Mouse (Mus musculus) kidney, embryonic 16.5 days (tissue): Measurements from ENCODE around the gene Ano10. TPM values are rescaled to one million over a fixed set of nuclear protein-coding genes. Genes with fewer than 3 reads are reported as not detected.

ENCODE experiments used
- ATAC-seq: fragments of 200-750 bp; cut with Nextera tagmentation; 2 replicates; pipeline ENCODE4 v1.8.0; 2017; ENCODE audit warnings: moderate TSS enrichment; ENCODE audit not compliant: low FRiP score, low TSS enrichment
- H3K27ac ChIP-seq: fragments of 300-500 bp; sonication (generic); 2 replicates; pipeline ENCODE4 v1.5.1; 2014; ENCODE audit warnings: low read length
- H3K27me3 ChIP-seq: fragments of 300-500 bp; sonication (generic); 2 replicates; pipeline ENCODE4 v1.6.1; 2014; ENCODE audit warnings: low read length, control low read depth, mixed read lengths; ENCODE audit not compliant: insufficient read depth
- H3K36me3 ChIP-seq: fragments of 300-500 bp; sonication (generic); 2 replicates; pipeline ENCODE4 v1.6.1; 2014; ENCODE audit warnings: low read length, control low read depth, mixed read lengths; ENCODE audit not compliant: insufficient read depth
- H3K4me1 ChIP-seq: fragments of 300-500 bp; sonication (generic); 2 replicates; pipeline ENCODE4 v1.6.1; 2014; ENCODE audit warnings: low read length, control low read depth, mixed read lengths; ENCODE audit not compliant: insufficient read depth
- H3K4me2 ChIP-seq: fragments of 300-500 bp; sonication (generic); replicated peaks from 2 replicates; pipeline ENCODE4 v1.6.1; 2014; ENCODE audit warnings: low read depth, low read length
- H3K4me3 ChIP-seq: fragments of 300-500 bp; sonication (generic); 2 replicates; pipeline ENCODE4 v1.5.1; 2014; ENCODE audit warnings: mild to moderate bottlenecking, low read length
- H3K9ac ChIP-seq: fragments of 300-500 bp; sonication (generic); replicated peaks from 2 replicates; pipeline ENCODE4 v1.6.1; 2014; ENCODE audit warnings: low read length
- H3K9me3 ChIP-seq: fragments of 300-500 bp; sonication (generic); 2 replicates; pipeline ENCODE4 v1.6.1; 2016; ENCODE audit warnings: low read length, control low read depth
- WGBS: fragments of 180-500 bp; shearing (Covaris S2); extraction: QIAGEN DNeasy Blood & Tissue Kit; methylation state at CpG from one replicate; pipeline ENCODE4 v1.1.7; 2014; 5-methylcytosine and 5-hydroxymethylcytosine counted together
- polyA plus RNA-seq: library from polyadenylated mRNA; unstranded; fragments of >200 nt; fragmentation: Nextera tagmentation; extraction: Ambion mirVana; gene quantifications from 2 replicates; pipeline ENCODE4 v1.2.1, GENCODE M21; 2015

Gene Ano10
- polyA plus RNA-seq, 1 experiment from 2014 or later = 39.6 TPM

- Histone ChIP-seq H3K9ac (no peak overlapping the region), H3K4me3 (no peak overlapping the region), H3K4me2 (no peak overlapping the region), H3K36me3 (no peaks in the 10 kb centered on the region), H3K27me3 (no peaks in the 10 kb centered on the region), H3K4me1 (no peaks in the 10 kb centered on the region), H3K27ac (no peak overlapping the region), H3K9me3 (no peaks in the 10 kb centered on the region)
- ATAC-seq = no peak
- 67% methylated on average over 2 of the region's 2 CpGs for WGBS
These were observed 74.3 kb downstream of the Ano10 start for GRCm38 (mm10) chr9:122219934-122220333.

DNA sequence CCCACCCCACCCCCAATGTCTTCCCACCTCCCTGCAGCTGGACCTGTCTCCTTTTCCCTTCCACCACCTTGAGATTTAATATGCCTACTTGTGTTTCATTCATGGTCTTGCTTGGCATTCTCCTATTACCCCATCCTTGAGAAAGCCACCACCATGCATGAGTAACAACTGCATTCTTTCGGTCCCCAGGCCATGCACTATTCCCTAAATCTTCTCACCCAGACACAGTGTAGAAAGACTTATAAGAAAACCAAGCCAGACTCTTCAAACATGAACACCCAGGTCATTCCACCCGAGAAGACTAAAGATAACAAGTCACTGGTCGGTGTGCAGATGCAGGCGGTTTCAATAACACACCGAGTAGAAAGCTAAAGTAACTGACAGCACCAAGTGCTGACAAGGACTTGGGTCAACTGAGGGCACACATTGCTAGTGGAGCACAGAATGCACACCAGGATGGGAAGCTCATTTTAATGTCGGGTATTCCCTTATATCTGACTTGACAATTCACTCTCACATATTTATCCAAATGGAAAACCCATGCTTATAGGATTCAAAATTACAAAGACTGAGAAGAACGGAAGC lies 77.2 kb downstream of the Ano10 start:
- H3K36me3 ChIP-seq = no peaks in the 10 kb centered on the region
- H3K4me3 ChIP-seq = no peak overlapping the region
- no peak for ATAC-seq
- H3K4me1 ChIP-seq = no peaks in the 10 kb centered on the region
- no peaks in the 10 kb centered on the region for H3K9me3 ChIP-seq
- no peaks in the 10 kb centered on the region for H3K27me3 ChIP-seq
- H3K9ac ChIP-seq = no peak overlapping the region
- H3K4me2 ChIP-seq = no peak overlapping the region
- 33% methylated on average over 7 of the region's 7 CpGs for WGBS
- no peak overlapping the region for H3K27ac ChIP-seq

- no peaks in the 10 kb centered on the region for H3K27me3 ChIP-seq
- no peak overlapping the region for H3K4me2 ChIP-seq
- no peak overlapping the region for H3K4me3 ChIP-seq
- ATAC-seq = no peak
- no peak overlapping the region for H3K27ac ChIP-seq
- no peaks in the 10 kb centered on the region for H3K9me3 ChIP-seq
- no peaks in the 10 kb centered on the region for H3K36me3 ChIP-seq
- H3K4me1 ChIP-seq = no peaks in the 10 kb centered on the region
- no peak overlapping the region for H3K9ac ChIP-seq
These were observed 79.1 kb downstream of the Ano10 start for GRCm38 (mm10) chr9:122215118-122215517.

GRCm38 (mm10) chr9:122208311-122208710 lies 85.9 kb downstream of the Ano10 start:
- ATAC-seq = no peak
- WGBS = 79% methylated on average over 4 of the region's 4 CpGs

DNA sequence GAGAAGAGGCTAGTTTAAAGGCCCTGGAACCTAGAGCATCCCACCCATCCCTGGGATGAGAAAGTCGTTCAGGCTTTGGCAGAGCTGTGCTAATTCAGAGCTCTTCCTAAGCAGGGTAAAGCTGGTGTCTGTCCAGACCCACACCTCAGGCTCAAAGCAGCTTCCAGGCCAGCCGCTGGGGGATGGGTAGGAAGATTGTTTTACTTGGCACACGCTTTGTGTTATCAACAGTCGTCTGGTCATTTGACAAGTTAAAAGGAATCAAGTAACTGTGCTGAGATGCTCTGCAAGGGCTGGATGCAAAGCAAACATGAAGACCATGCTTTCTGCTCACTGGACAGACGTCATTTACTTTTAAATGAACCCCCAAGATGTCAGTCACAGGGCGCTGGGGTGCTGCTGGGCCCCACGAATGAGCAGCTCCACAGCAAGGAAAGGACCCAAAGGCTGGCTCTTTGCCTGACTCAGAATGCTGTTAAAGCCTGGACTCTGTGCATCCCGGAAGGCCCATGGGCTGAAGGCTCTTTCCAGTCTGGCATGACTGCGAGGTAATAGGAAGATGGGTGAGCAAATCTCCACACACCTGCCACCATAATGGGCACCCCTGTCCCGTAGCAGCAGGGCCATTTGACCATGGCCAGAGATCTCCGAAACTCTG lies 88.6 kb downstream of the Ano10 start:
- 0 out of 2 replicates have a peak, but pooled peaks cover 4% of the 10 kb centered on the region for H3K4me1 ChIP-seq
- no peaks in the 10 kb centered on the region for H3K9me3 ChIP-seq
- no peak for ATAC-seq
- no peak overlapping the region for H3K4me3 ChIP-seq
- H3K9ac ChIP-seq = no peak overlapping the region
- WGBS = 41% methylated on average over 11 of the region's 11 CpGs
- no peaks in the 10 kb centered on the region for H3K36me3 ChIP-seq
- no peaks in the 10 kb centered on the region for H3K27me3 ChIP-seq
- no peak overlapping the region for H3K27ac ChIP-seq
- H3K4me2 ChIP-seq = no peak overlapping the region

More at GRCm38 (mm10) chr9:122208311-122208710, 85.9 kb downstream of the Ano10 start:
- Histone ChIP-seq H3K27me3 (no peaks in the 10 kb centered on the region), H3K9me3 (no peaks in the 10 kb centered on the region), H3K9ac (no peak overlapping the region), H3K27ac (no peak overlapping the region), H3K4me2 (no peak overlapping the region), H3K4me3 (no peak overlapping the region), H3K36me3 (no peaks in the 10 kb centered on the region), H3K4me1 (0 out of 2 replicates have a peak, but pooled peaks cover 4% of the 10 kb centered on the region)

DNA sequence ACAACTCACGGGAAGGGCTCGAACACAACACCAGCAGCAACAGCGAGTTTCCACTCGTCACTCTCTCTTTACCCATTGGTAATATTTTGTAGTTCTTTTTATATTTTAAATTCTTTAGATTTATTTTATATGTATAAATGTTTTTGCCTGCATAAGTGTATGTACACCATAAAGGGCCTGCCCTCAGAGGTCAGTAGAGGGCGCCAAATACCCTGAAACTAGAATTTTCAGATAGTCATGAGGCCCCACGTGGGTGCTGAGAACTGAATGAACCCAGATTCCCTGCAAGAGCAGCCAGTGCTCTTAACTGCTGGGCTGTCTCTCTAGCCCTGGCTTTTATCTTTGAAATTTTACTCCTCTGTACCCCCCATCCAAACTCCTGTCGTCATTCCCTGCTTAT lies 89.7 kb downstream of the Ano10 start:
- Histone ChIP-seq H3K4me1 (0 out of 2 replicates have a peak, but pooled peaks cover 4% of the 10 kb centered on the region), H3K4me2 (no peak overlapping the region), H3K36me3 (no peaks in the 10 kb centered on the region), H3K27ac (no peak overlapping the region), H3K9ac (no peak overlapping the region), H3K4me3 (no peak overlapping the region), H3K27me3 (no peaks in the 10 kb centered on the region), H3K9me3 (no peaks in the 10 kb centered on the region)
- WGBS = 71% methylated on average over 7 of the region's 7 CpGs
- no peak for ATAC-seq

GRCm38 (mm10) chr9:122199253-122199652 lies 95.0 kb downstream of the Ano10 start:
- no peak overlapping the region for H3K4me3 ChIP-seq
- H3K4me1 ChIP-seq = peaks cover 8% of the 10 kb centered on the region; the same call in 1 of the 2 replicates
- no peaks in the 10 kb centered on the region for H3K27me3 ChIP-seq
- H3K27ac ChIP-seq = no peak overlapping the region
- no peaks in the 10 kb centered on the region for H3K9me3 ChIP-seq
- no peaks in the 10 kb centered on the region for H3K36me3 ChIP-seq
- no peak overlapping the region for H3K4me2 ChIP-seq
- WGBS = 27% methylated on average over 6 of the region's 6 CpGs
- H3K9ac ChIP-seq = no peak overlapping the region
- no peak for ATAC-seq

- 88% methylated on average over 3 of the region's 3 CpGs for whole genome bisulfite sequencing
- Histone ChIP-seq H3K4me2 (no peak overlapping the region), H3K4me3 (no peak overlapping the region), H3K36me3 (no peaks in the 10 kb centered on the region), H3K27ac (no peak overlapping the region), H3K4me1 (peaks cover 8% of the 10 kb centered on the region; the same call in 1 of the 2 replicates), H3K27me3 (no peaks in the 10 kb centered on the region), H3K9ac (no peak overlapping the region), H3K9me3 (no peaks in the 10 kb centered on the region)
- ATAC-seq = no peak
These were observed 95.6 kb downstream of the Ano10 start for GRCm38 (mm10) chr9:122198621-122199020.

- no peak overlapping the region for H3K4me3 ChIP-seq
- no peak overlapping the region for H3K4me2 ChIP-seq
- no peak for ATAC-seq
- H3K4me1 ChIP-seq = peaks cover 8% of the 10 kb centered on the region; the same call in 1 of the 2 replicates
- 73% methylated on average over 5 of the region's 5 CpGs for WGBS
- H3K27me3 ChIP-seq = no peaks in the 10 kb centered on the region
- H3K9me3 ChIP-seq = no peaks in the 10 kb centered on the region
- H3K27ac ChIP-seq = peak overlapping the region; percentile 21; the same call in 1 of the 2 replicates
- no peak overlapping the region for H3K9ac ChIP-seq
- no peaks in the 10 kb centered on the region for H3K36me3 ChIP-seq
These were observed 97.2 kb downstream of the Ano10 start for GRCm38 (mm10) chr9:122197021-122197420.

GRCm38 (mm10) chr9:122195042-122195682 lies 99.1 kb downstream of the Ano10 start:
- no peaks in the 10 kb centered on the region for H3K9me3 ChIP-seq
- no peak for ATAC-seq
- 81% methylated on average over 5 of the region's 5 CpGs for WGBS
- H3K27me3 ChIP-seq = no peaks in the 10 kb centered on the region
- no peak overlapping the region for H3K4me2 ChIP-seq
- no peak overlapping the region for H3K27ac ChIP-seq
- no peaks in the 10 kb centered on the region for H3K36me3 ChIP-seq
- peaks cover 8% of the 10 kb centered on the region; the same call in 1 of the 2 replicates for H3K4me1 ChIP-seq
- H3K9ac ChIP-seq = no peak overlapping the region
- H3K4me3 ChIP-seq = no peak overlapping the region
